Mouse (Mus musculus): ENCODE data around the gene Ip6k3.

DNA sequence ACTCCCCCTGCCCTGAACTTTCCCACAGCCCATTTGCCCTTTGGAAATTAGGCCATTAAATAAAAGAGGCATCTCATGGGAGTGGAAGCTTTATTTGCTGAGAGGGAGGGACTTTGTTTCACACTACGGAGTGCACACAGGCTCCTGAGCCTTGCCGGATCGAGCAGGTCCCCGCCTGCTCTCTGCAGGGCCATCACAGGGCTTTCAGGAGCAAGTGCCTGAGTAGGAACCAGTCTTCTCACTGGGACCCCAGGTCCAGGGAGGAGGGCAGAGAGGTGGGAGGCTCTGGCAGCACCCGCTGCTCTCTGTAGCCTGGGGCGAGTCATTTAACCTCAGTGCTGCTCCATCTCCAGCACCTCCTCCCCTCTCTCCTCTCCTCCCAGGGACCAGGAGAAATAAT is 44.4 kb upstream of the Ip6k3 start:
- TF ChIP-seq POLR2A (IDR thresholded peaks at IDR 0.05; ENCODE audit: extremely low read depth, insufficient read depth, low read length) = no peak
- TF ChIP-seq CTCF (IDR thresholded peaks at IDR 0.05; ENCODE audit: low read depth, low read length) = no peak
